Mouse (Mus musculus) naive thymus-derived CD4-positive, alpha-beta T cell, adult 2 months (primary cell): ENCODE results near the gene Gemin5.
"Not testable (repeated sequence)": the region's sequence is repeated elsewhere in the genome, so short reads cannot be mapped to it uniquely, and the experiment has no call there.

Experiments used
- DNase-seq: peaks from one replicate; pipeline ENCODE4 v3.0.0-alpha.2; 2011; ENCODE audit warnings: low read depth

The Gemin5 gene

DNA sequence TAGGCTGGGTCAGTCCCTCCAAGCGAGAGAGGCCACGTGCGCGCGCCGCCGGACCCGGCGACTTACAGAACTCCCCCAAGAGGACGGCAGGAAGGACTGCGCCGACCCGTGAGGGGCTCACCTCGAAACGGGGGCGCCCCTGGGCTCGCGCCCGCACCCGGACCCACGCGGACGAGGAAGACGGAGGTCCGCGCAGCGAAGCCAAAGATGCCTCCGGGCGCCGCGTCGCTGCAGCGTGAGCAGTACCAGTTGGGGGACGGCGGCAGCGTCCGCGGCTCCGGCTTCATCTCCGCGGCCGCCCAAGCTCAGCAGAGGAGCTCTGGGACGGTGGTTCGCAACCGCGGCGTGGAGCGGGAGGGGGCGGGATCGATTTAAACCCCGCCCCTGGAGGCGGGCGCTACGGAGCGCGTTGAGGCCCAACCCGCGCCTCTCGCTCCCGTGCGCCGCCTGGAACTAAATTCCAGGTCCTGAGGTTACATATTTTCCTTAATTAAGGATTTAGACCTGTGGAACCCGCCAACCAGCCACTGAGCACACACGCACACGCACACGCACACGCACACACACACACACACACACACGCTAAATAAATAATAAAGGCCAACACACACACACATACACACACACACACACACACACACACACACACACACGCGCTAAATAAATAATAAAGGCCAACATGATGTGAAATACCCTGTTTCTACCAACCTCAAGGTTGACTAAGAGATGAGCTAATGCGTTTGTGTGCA is at the start of gene Gemin5:
Gene Gemin5 (minus strand): TSS at position 373 of the 749 bp plus-strand sequence.
- DNase-seq: peak; percentile 88

DNA sequence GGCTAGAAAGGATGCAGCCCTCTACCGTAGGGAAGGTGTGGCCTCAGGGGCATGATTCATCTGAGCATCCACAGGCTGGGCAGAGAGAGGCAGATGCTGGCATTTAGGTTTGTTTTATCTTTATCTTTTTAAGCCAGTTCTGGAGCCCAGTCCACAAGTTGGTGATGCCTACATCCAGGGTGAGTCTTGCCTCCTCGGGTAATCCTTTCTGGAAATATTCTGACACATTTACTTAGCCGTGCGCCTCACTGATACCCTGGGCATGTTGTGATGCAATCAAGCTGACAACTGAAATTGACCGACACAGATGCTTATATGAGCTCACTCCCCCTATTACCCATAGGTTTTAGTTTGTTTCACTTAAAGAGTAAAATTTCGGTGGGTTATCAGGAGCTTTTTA is 48.5 kb upstream of the Gemin5 start:
- DNase-seq: peak; percentile 25

DNA sequence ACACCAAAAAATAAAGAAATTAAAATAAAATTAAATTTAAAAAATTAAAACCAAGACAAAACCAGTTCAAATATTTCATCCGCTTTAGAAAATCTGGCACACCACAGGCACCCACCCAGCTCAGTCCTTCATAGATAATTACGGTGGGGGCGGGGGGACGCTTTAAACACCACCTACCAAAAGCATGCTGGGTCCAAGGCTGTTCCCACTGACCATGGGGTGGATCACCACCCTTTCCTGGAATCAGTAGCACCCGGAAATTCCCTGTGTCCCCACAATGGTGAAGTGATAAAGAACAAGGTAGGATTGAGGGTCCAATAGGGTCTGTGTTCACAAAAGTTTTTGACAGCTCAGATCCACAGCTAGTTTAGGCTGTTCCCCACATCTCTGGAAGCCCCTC is 47.5 kb upstream of the Gemin5 start:
- no peak for DNase-seq

DNA sequence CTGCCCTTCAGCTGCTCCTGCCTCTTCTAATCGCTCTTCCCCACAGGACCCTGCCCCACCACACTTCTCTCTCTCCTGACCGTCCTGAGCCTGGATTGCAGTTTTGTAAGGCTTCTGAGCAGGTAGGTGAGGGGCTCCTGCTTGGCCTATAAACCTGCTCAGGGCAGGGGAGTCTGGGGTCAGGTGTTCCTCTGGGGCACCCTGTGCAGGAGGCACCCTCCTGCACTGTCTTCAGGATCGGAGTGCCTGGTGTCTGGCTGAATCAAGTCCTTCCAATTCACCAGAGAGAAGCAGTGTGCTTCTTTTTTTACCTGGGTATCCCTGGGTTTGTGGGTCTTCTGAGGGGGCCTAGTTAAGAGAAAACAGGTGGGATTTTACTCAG is 46.7 kb upstream of the Gemin5 start:
- peak; percentile 38 for DNase-seq

GRCm38 (mm10) chr11:58214391-58215048 is 46.2 kb upstream of the Gemin5 start:
- DNase-seq: peak; percentile 87

DNA sequence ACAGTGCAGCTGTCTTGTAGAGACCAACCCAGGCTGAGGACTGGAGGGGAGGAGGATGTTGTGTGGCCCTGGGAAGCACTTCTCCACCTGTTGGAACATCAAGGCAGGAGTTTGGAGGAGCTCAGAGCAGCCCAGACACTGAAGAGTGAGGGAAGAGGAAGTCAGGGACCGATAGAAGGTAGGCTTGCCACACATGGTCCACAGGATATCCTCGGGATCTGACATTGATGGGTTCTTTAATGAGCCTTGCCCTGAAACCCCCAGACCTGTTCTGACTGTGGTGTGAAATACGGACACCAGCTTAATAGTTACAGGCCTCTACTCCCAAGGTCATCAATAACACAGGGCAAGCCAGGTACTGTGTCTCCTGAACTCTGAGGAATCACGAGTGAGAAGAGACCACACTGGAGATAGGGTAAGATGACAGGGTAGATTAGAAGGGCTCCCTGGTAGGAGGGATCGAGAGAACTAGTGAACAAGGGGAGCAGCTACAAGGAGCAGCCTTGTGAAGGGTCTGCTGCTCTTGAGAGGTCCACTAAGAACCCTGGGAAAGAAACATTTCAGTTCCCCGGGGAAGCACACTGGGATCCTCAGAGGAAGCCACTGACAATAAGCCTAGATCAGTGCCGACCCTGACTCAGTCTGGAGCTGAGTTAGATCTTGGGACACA is 45.5 kb upstream of the Gemin5 start:
- peak; percentile 45 for DNase-seq

DNA sequence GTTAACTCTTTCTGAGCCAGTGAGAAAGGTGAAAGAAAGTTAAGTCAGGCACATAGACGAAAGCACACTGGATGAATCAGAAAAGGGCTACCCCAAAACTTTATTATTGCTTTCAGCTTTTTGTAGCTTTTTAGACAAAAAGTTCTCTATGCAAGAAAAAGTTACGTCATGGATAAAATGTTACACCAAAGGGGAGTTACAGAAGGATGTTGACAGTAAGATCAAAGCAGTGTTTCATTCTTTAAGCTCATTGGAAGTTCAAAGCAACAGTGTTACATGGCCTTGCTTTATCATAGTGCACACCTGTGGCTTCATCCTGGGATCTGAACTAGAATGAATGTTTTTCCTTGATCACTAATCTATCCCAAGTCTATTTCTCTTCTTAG is 43.3 kb upstream of the Gemin5 start:
- peak; percentile 80 for DNase-seq

DNA sequence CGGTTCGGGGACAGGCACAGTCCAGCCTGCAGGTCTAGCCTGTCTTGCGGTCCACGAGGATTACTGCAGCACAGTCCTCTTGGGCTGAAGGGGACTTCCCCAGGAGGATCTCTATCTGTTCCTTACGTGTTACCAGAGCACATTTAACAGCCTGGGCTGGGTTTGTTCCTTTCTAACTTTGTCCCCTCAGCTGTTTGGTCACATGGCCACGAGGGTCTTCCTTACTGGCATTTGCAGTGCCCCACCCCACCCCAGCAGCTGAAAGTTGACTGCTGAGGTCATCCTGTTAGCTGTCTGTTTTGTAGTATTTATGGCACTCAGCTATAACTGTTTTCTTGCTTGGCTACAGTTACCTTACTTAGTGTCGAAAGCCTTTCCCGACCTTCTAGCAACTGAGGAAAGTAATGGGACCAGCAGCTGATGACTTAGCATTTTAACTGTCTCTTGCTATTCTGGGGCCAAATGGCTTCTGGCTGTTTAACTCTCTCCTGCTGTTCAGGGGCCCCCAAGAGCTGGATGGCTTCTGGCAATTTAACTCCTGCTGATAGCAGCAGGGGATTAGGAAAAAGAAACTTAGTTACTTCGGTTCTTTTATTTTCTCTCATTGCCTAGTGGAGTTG is 42.8 kb upstream of the Gemin5 start:
- DNase-seq: peak; percentile 60

GRCm38 (mm10) chr11:58210321-58210886 is 42.1 kb upstream of the Gemin5 start:
- peak; percentile 34 for DNase-seq

GRCm38 (mm10) chr11:58201052-58201451 is 32.7 kb upstream of the Gemin5 start:
- DNase-seq: peak; percentile 57

DNA sequence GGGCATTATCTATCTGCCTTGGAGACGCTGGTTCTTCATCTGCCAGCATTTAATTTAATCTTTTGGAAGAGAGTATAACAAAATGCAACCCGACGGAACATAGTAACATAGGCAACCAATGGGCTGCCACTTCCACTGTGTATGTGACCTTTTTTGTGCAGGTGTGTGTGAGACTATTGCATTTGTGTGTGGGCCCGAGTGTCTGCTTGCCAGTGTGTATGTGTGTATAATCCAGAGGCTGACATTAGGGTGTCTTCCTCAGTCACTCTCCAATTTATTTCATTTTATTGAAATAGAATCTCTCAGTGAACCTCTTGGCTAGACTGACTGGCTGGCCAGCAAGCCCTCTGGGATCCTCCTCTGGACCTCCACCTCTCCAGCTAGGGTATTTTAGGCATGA is 31.9 kb upstream of the Gemin5 start:
- no peak for DNase-seq

GRCm38 (mm10) chr11:58199229-58200037 is 31.1 kb upstream of the Gemin5 start, which contains the start of the genes Igtp and Irgm2:
Gene Igtp (plus strand): TSS chr11:58199556.
Gene Irgm2 (plus strand): TSS chr11:58199618.
- DNase-seq: peak; percentile 89

GRCm38 (mm10) chr11:58198663-58199062 is 30.3 kb upstream of the Gemin5 start:
- peak; percentile 16 for DNase-seq

GRCm38 (mm10) chr11:58193860-58194520 is 25.7 kb upstream of the Gemin5 start:
- DNase-seq: no peak

DNA sequence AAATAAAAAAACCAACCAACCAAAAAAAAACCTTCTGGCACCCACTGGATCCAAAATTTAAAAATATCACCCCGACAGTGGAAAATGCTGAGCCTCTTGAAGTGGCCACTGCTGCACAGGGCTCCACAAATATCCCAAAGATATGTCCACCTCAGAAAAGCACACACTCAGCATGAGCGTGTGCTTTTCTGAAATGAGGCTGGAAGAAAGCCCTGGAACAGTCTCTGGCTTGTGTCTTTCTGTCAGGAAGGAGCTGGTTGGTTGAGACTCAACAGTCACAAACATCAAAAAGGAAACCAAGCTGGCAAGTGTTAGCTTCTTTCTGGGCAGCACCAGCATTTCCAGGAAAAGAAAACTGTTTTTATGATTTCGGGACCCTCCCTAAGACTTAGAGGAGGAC is 25.0 kb upstream of the Gemin5 start:
- no peak for DNase-seq

DNA sequence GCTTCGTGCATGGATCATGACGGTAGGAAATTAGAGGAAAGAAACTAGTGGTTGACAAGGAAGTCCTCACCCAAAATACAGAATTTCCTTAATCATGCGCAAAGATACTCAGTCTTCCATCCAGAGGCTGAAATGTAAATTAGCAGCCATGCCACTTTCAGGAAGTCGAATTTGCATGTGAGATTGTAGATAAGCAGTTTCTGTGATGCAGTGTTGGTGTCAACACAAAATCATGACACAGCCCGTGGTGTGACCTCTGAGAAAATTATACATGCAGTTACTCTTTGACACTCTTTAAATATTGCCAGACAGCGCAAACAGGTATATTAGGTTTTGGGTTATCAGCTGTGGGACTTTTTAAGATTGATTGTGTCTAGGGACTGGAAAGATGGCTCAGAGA is 21.3 kb upstream of the Gemin5 start:
- no peak for DNase-seq

GRCm38 (mm10) chr11:58183579-58183978 is 15.2 kb upstream of the Gemin5 start:
- DNase-seq: peak; percentile 72

DNA sequence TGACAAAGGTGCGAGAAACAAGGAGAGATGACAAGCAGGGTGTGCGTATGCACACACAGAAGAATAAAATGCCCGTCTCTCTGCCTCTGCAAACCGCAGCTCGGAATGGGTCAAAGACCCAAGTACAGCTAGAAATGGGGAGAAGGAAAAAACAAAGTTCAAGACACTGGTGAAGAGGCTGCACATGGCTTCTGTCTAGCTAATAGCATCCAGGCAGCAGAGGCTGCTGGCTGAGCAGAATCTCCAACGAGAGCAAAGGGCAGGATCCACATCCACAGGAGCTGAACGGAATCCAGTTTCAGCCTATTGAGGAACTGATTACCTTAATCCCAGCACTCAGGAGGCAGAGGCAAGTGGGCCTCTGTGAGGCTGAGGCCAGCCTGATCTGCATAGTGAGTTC is 12.4 kb upstream of the Gemin5 start:
- DNase-seq: no peak

DNA sequence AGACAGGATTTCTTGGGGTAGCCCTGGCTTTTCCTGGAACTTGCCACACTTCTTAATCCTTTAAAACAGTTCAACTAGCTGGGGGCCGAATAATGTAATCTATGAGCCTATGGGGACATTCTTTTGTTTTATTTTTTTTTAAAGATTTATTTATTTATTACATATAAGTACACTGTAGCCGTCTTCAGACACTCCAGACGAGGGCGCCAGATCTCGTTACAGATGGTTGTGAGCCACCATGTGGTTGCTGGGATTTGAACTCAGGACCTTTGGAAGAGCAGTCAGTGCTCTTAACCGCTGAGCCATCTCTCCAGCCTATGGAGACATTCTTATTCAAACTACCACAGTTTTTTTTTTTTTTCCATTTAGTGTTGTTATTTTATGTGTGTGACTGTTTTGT is 11.6 kb upstream of the Gemin5 start:
- DNase-seq: not testable (repeated sequence)

- peak; percentile 96 for DNase-seq
These were observed 11.2 kb upstream of the Gemin5 start for GRCm38 (mm10) chr11:58179563-58179962.
